Mouse (Mus musculus) embryonic facial prominence, embryonic 11.5 days (tissue): ENCODE measurements at regions not wholly inside any gene's neighbourhood (a gene's known extent, or its start where the extent isn't known, plus 50 kb on each side); places are given as distances from the start of the nearest gene placed in this dataset.

Experiments
- ATAC-seq: fragments of 200-750 bp; cut with Nextera tagmentation; replicated peaks from 2 replicates; pipeline ENCODE4 v1.8.0; 2017; ENCODE audit warnings: low read depth; ENCODE audit not compliant: insufficient number of reproducible peaks, low FRiP score, low TSS enrichment
- DNase-seq: peaks from one replicate; pipeline ENCODE4 v3.0.0-alpha.2; 2015; ENCODE audit warnings: low spot score
- H3K27ac ChIP-seq: fragments of 300-500 bp; sonication (generic); replicated peaks from 2 replicates; pipeline ENCODE4 v1.5.1; 2014; ENCODE audit warnings: mild to moderate bottlenecking, low read depth, low read length, control low read depth
- H3K27me3 ChIP-seq: fragments of 300-500 bp; sonication (generic); 2 replicates; pipeline ENCODE4 v1.6.1; 2014; ENCODE audit warnings: mild to moderate bottlenecking, low read length, moderate library complexity, mixed read lengths; ENCODE audit not compliant: control insufficient read depth, insufficient read depth
- H3K36me3 ChIP-seq: fragments of 300-500 bp; sonication (generic); replicated peaks from 2 replicates; pipeline ENCODE4 v1.6.1; 2014; ENCODE audit warnings: low read depth, mild to moderate bottlenecking, low read length, moderate library complexity, mixed read lengths; ENCODE audit not compliant: control insufficient read depth, insufficient read depth
- H3K4me1 ChIP-seq: fragments of 300-500 bp; sonication (generic); 2 replicates; pipeline ENCODE4 v1.6.1; 2014; ENCODE audit warnings: low read length, mixed read lengths; ENCODE audit not compliant: control insufficient read depth, insufficient read depth
- H3K4me2 ChIP-seq: fragments of 300-500 bp; sonication (generic); 2 replicates; pipeline ENCODE4 v1.6.1; 2014; ENCODE audit warnings: low read depth, mild to moderate bottlenecking, control low read depth, low read length, moderate library complexity
- H3K4me3 ChIP-seq: fragments of 300-500 bp; sonication (generic); 2 replicates; pipeline ENCODE4 v1.5.1; 2014; ENCODE audit warnings: low read depth, low read length, control low read depth
- H3K9ac ChIP-seq: fragments of 300-500 bp; sonication (generic); replicated peaks from 2 replicates; pipeline ENCODE4 v1.6.1; 2014; ENCODE audit warnings: mild to moderate bottlenecking, control low read depth, low read length
- H3K9me3 ChIP-seq: fragments of 300-500 bp; sonication (generic); replicated peaks from 2 replicates; pipeline ENCODE4 v1.6.1; 2016; ENCODE audit warnings: mild to moderate bottlenecking, low read length, inconsistent platforms, mixed read lengths; ENCODE audit not compliant: control insufficient read depth
- WGBS: fragments of 180-500 bp; shearing (Covaris S2); extraction: QIAGEN DNeasy Blood & Tissue Kit; methylation state at CpG from one replicate; pipeline ENCODE4 v1.1.7; 2014; 5-methylcytosine and 5-hydroxymethylcytosine counted together

DNA sequence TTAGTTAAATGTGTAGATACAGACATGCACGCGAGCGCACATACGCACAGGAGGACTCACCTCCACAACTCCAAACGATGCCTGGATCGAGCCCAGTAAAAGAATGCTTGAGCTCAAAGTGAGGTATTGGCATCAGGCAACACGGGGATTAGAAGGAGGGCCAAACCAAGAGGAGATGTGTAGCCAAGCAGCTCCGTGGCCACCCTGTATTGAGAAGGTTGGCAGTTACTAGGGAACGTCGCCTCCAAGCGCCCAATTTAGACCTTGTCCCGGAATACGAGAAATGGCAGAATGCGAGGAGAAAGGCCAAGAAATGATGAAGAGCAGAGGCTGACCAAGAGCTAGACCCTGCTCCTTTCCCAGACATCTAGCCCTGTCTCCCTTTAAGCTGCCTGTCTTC is 113.3 kb upstream of the Pkdcc start:
- Histone ChIP-seq H3K9ac (no peak overlapping the region), H3K4me3 (no peak overlapping the region), H3K4me1 (no peaks in the 10 kb centered on the region), H3K9me3 (no peaks in the 10 kb centered on the region), H3K27me3 (no peaks in the 10 kb centered on the region), H3K4me2 (no peak overlapping the region), H3K36me3 (no peaks in the 10 kb centered on the region), H3K27ac (no peak overlapping the region)
- DNase-seq (no peak), ATAC-seq (no peak)
- WGBS = 91% methylated on average over 14 of the region's 14 CpGs

DNA sequence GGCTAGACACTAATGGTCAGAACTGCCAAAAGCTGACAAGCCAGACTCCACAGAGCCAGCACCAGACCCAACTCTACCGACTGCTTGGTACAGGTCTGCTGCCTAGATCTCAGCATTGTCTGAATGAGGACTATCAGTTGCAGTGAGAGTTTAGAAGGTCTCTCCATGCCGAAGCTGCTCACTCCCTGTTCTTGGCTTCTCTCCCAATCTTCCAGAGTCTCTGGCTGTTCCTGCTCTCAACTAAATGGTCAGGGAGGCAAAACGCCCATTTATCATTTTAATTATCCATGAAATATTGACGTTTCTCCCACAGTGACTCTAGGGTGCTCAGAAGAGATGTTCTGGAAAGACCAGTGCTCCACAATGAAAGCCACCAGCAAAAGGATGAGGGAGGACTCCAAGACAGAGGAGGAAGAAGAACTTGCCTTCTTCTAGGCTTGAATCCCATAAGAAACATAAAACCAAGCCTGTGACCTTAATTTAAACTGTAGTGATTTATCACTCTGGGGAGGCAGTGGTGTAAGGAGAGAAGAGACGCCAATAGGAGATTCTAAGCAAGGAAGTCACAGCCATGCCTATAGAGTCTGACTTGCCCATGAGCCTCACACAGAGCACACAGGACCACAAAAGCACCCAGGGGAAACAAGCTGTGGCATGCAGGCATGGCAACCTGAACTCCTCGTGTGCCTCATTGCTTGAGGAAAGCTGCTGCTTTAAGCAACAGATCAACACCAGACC is 112.2 kb upstream of the Pkdcc start:
- Histone ChIP-seq H3K27ac (no peak overlapping the region), H3K9me3 (no peaks in the 10 kb centered on the region), H3K36me3 (no peaks in the 10 kb centered on the region), H3K4me3 (no peak overlapping the region), H3K4me1 (no peaks in the 10 kb centered on the region), H3K4me2 (no peak overlapping the region), H3K9ac (no peak overlapping the region), H3K27me3 (no peaks in the 10 kb centered on the region)
- no peak for ATAC-seq
- DNase-seq = no peak
- 81% methylated on average over 6 of the region's 6 CpGs for WGBS

DNA sequence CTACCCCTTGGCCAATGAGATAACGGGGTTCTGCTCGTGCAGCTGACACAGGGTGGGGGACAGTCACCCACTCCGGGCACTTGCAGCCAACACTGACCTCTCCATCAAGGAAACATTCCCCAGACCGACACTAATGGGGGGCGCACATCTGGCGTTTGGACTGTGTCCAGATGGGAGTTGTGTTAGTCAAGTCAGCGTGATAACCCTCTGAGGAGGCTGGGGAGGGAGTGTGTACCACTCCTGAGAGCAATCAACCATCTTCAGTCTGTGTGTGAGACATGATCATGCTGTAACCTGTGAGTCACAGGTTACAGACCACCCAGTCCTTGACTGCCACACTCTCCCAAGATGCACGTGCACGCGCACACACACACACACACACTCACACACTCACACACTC is 106.9 kb upstream of the Pkdcc start:
- Histone ChIP-seq H3K9ac (no peak overlapping the region), H3K27me3 (no peaks in the 10 kb centered on the region), H3K4me2 (no peak overlapping the region), H3K4me3 (no peak overlapping the region), H3K36me3 (no peaks in the 10 kb centered on the region), H3K4me1 (peaks cover 2% of the 10 kb centered on the region; the same call in 1 of the 2 replicates), H3K9me3 (no peaks in the 10 kb centered on the region), H3K27ac (no peak overlapping the region)
- DNase-seq = no peak
- no peak for ATAC-seq
- 57% methylated on average over 10 of the region's 10 CpGs for WGBS

DNA sequence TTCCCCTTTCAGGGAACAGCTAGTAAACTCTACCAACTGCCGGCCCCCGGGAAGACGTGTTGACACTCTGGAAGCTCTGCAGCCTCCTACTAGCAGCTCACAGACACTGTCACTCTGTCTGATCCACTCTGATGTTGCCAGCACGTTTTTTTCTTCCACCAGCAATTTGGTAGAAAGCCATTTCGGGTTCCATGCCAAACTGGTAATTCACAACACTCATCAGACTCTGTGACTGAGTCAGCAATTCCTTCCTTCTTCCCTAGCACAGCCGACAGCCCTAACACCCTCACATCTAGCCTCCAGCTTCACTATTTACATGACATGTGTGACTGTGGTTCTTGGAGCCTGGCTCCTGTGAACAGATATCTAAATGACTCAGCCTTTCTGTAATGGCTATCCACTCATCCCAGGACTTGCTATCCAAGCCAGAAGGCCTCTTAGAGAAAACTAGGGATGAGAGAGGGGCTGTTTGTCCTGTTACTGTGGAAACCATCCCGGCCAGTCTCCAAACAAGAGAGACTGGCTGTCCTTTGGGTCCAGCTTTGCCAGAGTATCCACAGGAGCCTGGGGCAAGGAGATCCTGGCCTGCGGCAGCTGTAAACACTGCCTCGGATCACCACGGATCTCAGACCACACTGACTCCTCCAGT is 105.2 kb upstream of the Pkdcc start:
- no peak for ATAC-seq
- H3K4me3 ChIP-seq = no peak overlapping the region
- peaks cover 2% of the 10 kb centered on the region; the same call in 1 of the 2 replicates for H3K4me1 ChIP-seq
- H3K27me3 ChIP-seq = no peaks in the 10 kb centered on the region
- WGBS = 58% methylated on average over 10 of the region's 10 CpGs
- no peak overlapping the region for H3K27ac ChIP-seq
- no peak overlapping the region; the same call in 1 of the 2 replicates for H3K4me2 ChIP-seq
- H3K9me3 ChIP-seq = no peaks in the 10 kb centered on the region
- no peak for DNase-seq
- no peak overlapping the region for H3K9ac ChIP-seq
- no peaks in the 10 kb centered on the region for H3K36me3 ChIP-seq

DNA sequence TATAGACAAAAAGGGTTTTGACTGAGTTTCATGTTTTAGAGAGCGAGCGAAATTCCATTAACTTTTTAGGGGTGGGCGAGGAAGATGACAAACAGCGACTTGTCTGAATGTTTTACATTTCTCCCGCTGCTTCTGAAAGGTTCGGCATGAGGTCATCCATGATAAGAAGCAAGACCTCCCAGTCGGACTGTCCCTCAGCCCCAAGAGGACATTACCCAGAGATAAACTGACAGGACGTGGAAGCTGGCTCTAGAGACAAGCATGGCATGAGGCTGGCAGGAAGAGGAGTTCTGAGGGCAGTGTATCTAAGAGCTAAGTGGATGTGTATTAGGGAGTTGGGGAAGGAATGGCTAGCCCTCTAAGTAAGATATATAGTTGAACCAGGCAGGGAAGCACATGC is 104.5 kb upstream of the Pkdcc start:
- no peak for ATAC-seq
- Histone ChIP-seq H3K9me3 (no peaks in the 10 kb centered on the region), H3K36me3 (no peaks in the 10 kb centered on the region), H3K9ac (no peak overlapping the region), H3K27ac (no peak overlapping the region), H3K27me3 (no peaks in the 10 kb centered on the region), H3K4me1 (peaks cover 2% of the 10 kb centered on the region; the same call in 1 of the 2 replicates), H3K4me3 (no peak overlapping the region), H3K4me2 (no peak overlapping the region)
- 55% methylated on average over 8 of the region's 8 CpGs for WGBS
- no peak for DNase-seq

DNA sequence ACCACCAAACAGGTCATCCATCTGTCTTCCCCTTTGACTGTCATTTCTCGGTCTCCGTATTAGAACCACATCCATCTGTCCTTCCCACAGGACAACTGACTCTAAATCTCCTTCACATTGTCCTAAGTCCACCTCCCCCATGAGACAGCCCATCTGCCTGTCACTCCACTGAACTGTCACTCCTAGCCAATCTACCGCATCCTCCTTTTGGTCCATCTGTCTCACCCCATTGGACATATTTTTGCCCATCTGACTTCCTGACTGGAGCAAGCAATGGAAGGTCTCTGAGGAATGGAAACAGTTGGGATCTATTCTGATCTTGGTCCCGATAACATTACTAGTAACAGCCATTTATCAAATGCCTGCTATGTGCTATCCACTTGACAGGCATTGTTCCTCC is 99.9 kb upstream of the Pkdcc start:
- DNase-seq (no peak), ATAC-seq (no peak)
- Histone ChIP-seq H3K9ac (no peak overlapping the region), H3K27ac (no peak overlapping the region; the same call in 1 of the 2 replicates), H3K4me2 (no peak overlapping the region), H3K36me3 (no peaks in the 10 kb centered on the region), H3K9me3 (no peaks in the 10 kb centered on the region), H3K4me3 (no peak overlapping the region), H3K4me1 (peaks cover 4% of the 10 kb centered on the region), H3K27me3 (no peaks in the 10 kb centered on the region)
- 71% methylated on average over 4 of the region's 4 CpGs for WGBS

DNA sequence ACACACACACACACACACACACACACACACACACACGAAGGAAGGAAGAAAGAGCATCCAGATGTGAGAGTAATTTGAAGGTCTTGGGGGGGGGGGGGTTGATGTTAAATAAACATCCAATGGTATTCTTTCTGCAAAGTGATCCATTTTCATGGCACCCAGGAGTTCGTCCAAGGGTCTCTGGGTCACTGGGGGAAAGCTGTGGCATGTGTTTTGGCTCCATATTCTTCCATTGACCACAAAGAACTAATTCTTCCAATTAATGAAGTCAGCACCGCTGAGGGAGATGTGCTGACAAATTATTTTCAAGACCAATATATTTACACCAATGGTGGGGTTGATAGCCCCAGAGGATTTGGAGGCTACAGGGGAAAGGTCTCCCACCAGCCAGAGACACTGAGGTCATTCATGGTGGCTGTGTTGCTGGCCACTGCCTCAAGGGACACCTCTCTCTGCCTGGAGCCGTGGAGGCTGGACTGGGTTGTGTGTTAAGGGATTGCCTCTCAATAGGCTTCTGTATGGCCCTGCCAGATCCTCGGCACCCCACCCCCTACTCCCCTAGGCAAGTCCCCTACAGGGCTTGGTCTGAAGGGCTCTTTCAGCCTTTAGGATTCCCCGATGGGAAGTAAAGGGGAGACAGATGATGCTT is 99.1 kb upstream of the Pkdcc start:
- Histone ChIP-seq H3K4me3 (no peak overlapping the region), H3K4me1 (peaks cover 3% of the 10 kb centered on the region), H3K27me3 (no peaks in the 10 kb centered on the region), H3K9me3 (no peaks in the 10 kb centered on the region), H3K36me3 (no peaks in the 10 kb centered on the region), H3K27ac (peak overlapping the region; percentile 13; the same call in 1 of the 2 replicates), H3K4me2 (peak overlapping the region; percentile 4; the same call in 1 of the 2 replicates), H3K9ac (no peak overlapping the region)
- 0 out of 2 replicates have a peak, but pooled peaks have one; percentile 34 for ATAC-seq
- DNase-seq = no peak
- WGBS = 22% methylated on average over 6 of the region's 6 CpGs
